Mouse (Mus musculus): ENCODE results near the gene Upk3a. TPM values are rescaled to one million over a fixed set of nuclear protein-coding genes. Genes with fewer than 3 reads are reported as not detected.
A peak's percentile ranks its signal among the peaks of the same experiment; 100 is the strongest.
"Not testable (repeated sequence)": the region's sequence is repeated elsewhere in the genome, so short reads cannot be mapped to it uniquely, and the experiment has no call there.

Upk3a gene
- total RNA-seq, 2 experiments from 2014 or later: not detected

GRCm38 (mm10) chr15:84997768-84998454 lies 19.0 kb upstream of the Upk3a start:
- intact Hi-C loops (cut with DNase I): loop anchor here (1.0 to 10.0 kb wide), 2 partner anchors 17 to 143 kb away; partner anchors contain the start of gene Phf21b

DNA sequence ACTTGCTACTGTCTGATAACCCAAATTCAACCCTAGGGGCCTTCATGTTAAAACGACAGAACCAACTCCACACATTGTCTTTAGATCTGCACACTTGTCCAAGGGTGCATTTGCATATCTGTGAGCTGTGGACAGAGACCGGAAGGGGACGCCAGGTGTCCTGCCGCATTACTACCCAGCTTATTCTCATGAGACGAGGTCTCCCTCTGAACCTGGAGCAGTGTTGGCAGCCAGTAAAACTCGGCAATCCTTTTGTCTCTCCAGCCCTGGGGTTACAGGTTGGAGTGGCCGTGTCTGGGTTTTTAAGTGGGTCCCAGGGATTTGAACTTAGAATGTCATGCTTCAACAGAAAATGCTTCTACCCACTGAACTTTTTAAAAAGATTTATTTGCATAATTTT lies 17.0 kb upstream of the Upk3a start:
- intact Hi-C loops (cut with DNase I): loop anchor here (5.0 to 10.0 kb wide), 3 partner anchors 37 to 145 kb away; partner anchors contain the start of gene Phf21b
- no peak for DNase-seq (ENCODE audit: low spot score in 2 of 2)

More at GRCm38 (mm10) chr15:84997768-84998454, 19.0 kb upstream of the Upk3a start:
- peak; percentile 82 to 83 for DNase-seq (ENCODE audit: low spot score in 2 of 2)

DNA sequence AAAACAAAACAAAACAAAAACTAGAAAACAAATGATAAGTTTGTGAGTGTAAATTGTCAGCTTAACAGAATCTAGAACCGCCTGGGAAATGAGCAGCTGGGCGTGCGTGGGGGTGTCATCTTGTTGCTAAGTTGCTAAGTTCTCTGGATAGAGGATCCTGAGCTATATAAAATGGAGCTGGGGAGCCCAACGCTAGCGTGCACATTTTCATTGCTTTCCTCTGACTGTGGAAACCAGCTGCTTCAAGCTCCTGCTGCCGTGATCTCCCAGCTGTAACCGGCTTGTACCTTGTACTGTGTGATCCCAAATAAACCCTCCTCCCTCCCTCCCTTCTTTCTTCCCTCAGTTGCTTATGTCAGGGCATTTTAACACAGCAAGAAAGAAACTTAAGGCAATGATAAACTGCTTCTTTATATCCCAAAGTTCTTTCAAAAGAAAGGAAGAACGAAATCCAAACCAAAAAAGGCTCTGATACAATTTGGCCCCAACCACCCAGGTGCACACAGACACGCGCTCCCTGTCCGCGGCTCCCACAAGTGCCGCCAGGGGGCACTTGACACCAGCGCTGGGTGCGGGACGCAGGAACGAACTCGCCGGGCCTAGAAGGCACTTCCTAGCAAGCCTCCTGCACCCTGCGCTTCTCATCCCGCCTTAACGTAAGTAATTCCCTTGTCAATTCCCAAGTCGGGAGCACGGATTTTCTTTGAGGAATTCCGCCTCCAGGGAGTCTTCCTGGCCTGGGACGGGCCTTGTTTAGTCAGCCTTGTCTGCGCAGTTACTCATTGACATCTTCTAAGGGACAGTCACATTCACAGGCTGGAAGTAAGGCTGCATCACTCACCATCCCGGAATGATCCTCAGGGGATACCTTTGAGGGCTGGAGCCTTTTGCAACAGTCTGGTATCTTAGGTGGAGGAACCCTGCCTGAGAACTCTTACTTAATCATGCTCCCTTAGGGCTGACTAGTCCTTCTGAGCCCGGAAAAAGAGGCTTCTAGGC lies 15.7 kb upstream of the Upk3a start:
- DNase-seq (ENCODE audit: low spot score in 2 of 2): peak; percentile 73 to 77
- intact Hi-C loops (cut with DNase I): loop anchor here (5.0 kb wide), 2 partner anchors 36 to 66 kb away; no protein-coding TSS in a partner anchor

DNA sequence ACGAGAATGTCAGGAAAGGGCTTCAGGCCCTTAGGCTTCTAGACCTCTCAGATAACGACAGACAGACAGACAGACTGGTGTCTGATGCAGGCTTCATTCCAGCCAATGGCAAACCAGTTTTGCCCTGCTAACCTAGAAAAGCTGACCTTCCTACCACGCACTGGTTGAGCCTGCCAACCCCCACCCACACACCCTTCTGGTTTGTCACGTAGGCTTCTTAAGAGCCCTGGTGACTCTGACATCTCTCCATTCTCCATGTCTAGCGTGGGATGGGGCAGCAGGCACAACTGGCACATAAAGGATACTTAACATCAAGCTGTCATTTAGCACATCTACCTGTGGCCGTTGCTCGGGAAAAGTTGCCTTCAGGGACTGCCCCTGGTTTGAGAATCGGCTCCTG lies 7.3 kb upstream of the Upk3a start:
- DNase-seq (ENCODE audit: low spot score in 2 of 2): no peak
- intact Hi-C loops (cut with DNase I): no loop called here

- intact Hi-C loops (cut with DNase I): no loop called here
- DNase-seq (ENCODE audit: low spot score in 2 of 2): no peak
Measured at GRCm38 (mm10) chr15:85011895-85012661, 4.9 kb upstream of the Upk3a start.

DNA sequence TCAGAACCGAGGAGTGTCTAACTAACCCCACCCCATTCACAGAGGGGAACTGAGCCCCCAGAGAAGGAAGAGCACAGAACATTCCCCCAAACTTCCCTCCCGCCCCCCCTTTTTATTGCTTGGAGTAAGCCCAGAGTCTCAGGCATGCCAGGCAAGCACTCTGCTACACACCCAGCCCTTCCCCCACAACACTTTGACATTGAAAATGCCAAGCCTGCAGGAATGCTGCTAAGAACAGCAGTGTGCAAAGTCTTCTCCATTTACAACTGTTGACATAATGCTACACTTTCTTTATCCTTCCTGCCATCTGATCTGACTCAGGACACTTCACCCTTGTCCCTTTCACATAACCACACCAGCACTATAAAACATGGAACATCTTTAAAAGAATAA lies 4.3 kb upstream of the Upk3a start:
- intact Hi-C loops (cut with DNase I): no loop called here
- no peak for DNase-seq (ENCODE audit: low spot score in 2 of 2)

DNA sequence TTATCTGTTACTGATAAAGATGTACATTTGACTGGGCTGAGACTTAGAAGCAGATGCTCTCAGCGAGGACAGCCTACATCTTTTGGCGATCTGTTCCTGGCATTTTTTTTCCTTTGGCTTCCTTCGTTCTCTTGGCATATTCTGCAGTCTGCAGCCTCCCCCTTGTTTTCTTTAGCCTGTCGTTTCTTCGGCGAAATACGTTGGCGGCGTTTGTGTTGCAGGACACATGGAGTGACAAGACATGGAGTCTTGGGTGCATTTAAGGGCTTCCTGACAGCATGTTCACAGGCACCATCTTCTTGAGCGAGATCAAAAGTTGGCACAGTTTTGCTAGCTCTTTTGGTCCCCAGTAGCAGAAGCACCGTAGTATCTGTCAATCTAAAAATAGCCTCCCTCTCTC lies 1.2 kb upstream of the Upk3a start:
- intact Hi-C loops (cut with DNase I): loop anchor here (1.0 to 2.0 kb wide), 2 partner anchors 18 to 27 kb away; no protein-coding TSS in a partner anchor

DNA sequence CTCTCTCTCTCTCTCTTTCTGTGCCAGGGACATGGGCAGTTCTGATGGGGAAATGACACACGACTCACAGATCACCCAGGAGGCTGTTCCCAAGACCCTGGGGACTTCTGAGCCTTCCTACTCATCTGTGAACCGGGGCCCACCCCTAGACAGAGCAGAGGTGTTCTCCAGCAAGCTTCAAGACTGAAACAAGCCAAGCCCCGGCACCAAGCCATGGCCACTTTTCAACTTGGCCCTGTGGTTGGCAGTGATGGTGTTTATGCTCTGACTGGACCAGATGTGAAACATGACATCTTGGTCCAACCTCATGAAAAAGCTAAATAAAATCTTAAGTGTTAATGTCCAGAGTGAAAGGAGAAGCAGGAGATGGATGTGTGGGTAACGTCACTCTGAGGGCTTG lies 5.3 kb downstream of the Upk3a start:
- DNase-seq (ENCODE audit: low spot score in 2 of 2): no peak
- intact Hi-C loops (cut with DNase I): no loop called here

More for the DNA sequence above, 1.2 kb upstream of the Upk3a start:
- peak; percentile 58 to 73 for DNase-seq (ENCODE audit: low spot score in 2 of 2)

DNA sequence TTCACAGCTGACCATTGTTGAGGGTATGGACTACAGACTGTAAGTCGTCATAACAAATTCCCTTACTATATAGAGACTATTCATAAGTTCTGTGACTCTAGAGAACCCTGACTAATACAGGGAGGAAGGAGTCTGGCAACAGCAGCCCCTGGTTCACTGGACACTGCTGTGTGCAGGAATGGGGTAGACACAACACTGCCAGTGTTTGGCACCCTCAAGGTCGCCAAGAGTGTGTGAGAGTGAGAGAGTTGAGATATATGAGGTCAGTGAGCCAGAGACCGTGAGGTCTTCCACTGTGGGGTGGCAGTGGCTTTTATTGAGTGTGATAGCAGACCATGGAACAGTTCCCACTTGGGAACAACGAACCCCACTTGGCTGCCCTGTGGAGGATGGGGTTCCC lies 9.3 kb downstream of the Upk3a start:
- intact Hi-C loops (cut with DNase I): no loop called here
- no peak for DNase-seq (ENCODE audit: low spot score in 2 of 2)

DNA sequence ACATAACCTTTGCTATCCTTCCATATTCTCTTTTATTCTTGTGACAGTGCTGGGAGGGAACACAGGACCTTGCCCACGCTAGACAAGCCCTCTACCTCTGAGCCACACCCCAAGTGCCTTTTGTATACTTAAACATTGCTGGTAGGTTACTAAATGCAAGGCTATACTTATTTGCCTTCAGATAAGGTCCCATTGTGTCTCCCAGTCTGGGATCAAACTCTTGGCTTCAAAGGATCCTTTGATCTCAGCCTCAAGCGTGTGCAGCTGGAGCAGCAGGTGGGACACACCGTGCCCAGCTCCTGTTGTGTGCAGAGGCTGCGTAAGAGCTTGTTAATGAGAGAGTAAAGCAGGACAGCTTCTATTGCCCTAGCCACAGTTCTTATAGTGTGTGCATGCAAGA lies 10.8 kb downstream of the Upk3a start:
- intact Hi-C loops (cut with DNase I): no loop called here
- no peak for DNase-seq (ENCODE audit: low spot score in 2 of 2)

DNA sequence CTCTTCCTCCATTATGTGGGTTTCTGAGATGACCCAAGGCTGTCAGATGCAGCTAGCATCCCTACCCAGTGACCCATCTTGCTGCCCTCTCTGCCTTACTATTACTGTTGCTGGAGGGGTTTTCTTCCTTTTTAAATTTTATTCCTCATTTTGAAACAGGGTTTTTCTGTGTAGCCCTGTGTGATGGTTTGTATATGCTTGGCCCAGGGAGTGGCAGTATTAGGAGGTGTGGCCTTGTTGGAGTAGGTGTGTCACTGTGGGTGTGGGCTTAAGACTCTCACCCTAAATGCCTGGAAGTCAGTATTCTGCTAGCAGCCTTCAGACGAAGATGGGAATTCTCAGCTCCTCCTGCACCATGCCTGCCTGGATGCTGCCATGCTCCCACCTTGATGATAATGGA lies 11.7 kb downstream of the Upk3a start, which contains the start of gene Fam118a:
Gene Fam118a (plus strand): TSS at position 301 of the 400 bp plus-strand sequence.
- DNase-seq (ENCODE audit: low spot score in 2 of 2); intact Hi-C loops (cut with DNase I): not testable (repeated sequence)

DNA sequence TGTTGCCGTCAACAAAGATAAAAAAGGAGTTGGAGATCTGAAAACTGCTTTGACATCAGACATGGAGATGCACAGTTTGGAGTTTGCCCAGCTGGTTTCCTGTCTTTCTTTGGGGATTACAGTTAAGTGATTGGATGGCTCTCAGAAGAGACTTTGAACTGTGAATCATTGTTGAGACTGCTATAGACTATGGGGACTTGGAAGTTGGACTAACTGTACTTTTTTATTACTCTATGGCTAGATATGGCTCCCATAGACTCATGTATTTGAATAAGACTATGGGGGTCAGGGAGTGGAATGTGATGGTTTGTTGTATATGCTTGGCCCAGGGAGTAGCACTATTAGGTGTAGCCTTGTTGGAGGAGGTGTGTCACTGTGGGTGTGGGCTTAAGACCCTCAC lies 13.7 kb downstream of the Upk3a start:
- intact Hi-C loops (cut with DNase I); DNase-seq (ENCODE audit: low spot score in 2 of 2): not testable (repeated sequence)

- DNase-seq (ENCODE audit: low spot score in 2 of 2): no peak
- intact Hi-C loops (cut with DNase I): no loop called here
Measured at GRCm38 (mm10) chr15:85031866-85032265, 14.9 kb downstream of the Upk3a start.

- DNase-seq (ENCODE audit: low spot score in 2 of 2); intact Hi-C loops (cut with DNase I): not testable (repeated sequence)
Measured at GRCm38 (mm10) chr15:85033916-85034315, 17.0 kb downstream of the Upk3a start.

GRCm38 (mm10) chr15:85036566-85037342 lies 19.8 kb downstream of the Upk3a start:
- intact Hi-C loops (cut with DNase I): loop anchor here (5.0 kb wide), 1 partner anchor 34 kb away; no protein-coding TSS in a partner anchor
- peak; percentile 97 for DNase-seq (ENCODE audit: low spot score in 2 of 2)

GRCm38 (mm10) chr15:85037343-85037690 lies 20.4 kb downstream of the Upk3a start:
- no peak for DNase-seq (ENCODE audit: low spot score in 2 of 2)
- intact Hi-C loops (cut with DNase I): loop anchor here (5.0 kb wide), 1 partner anchor 35 kb away; no protein-coding TSS in a partner anchor

DNA sequence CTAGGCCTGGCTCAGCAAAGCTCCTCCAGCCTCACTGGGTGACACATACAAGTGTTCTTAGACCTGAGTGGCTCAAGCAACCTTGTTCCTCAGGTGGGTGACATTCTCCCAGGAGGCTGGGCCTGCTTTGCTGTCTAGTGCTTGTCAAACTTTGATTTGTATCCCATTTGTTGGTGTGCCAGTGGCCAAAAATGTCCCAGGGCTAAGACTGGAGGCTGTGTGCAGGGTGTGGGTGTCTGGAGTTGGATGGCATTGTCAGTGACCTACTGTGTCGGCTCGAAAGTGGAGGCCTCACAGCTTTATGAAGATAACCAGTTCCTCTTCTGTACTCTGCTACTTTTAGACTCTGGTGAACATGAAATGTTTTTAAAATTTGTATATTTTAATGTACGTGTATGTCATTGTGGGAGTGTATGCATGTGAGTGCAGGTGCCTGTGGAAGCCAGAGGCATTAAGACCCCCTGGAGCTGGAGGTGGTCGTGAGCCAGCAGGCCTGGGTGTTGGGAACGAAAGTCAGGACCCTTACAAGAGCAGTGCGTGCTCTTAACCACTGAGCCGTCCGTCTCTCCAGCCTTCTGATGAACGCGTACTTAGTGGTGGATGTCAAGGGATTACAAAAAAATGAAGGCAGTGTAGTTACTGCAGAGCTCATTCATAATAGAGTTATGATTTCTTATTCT lies 24.7 kb downstream of the Upk3a start:
- no peak for DNase-seq (ENCODE audit: low spot score in 2 of 2)
- intact Hi-C loops (cut with DNase I): loop anchor here (2.0 kb wide), 1 partner anchor 25 kb away; the partner anchor contains the start of gene Upk3a
